Mouse (Mus musculus): Measurements from ENCODE around the gene Srr. TPM values are rescaled to one million over a fixed set of nuclear protein-coding genes. Genes with fewer than 3 reads are reported as not detected.
A peak's percentile ranks its signal among the peaks of the same experiment; 100 is the strongest.

The Srr gene
- polyA plus RNA-seq, 1 experiment = 5.3 TPM

DNA sequence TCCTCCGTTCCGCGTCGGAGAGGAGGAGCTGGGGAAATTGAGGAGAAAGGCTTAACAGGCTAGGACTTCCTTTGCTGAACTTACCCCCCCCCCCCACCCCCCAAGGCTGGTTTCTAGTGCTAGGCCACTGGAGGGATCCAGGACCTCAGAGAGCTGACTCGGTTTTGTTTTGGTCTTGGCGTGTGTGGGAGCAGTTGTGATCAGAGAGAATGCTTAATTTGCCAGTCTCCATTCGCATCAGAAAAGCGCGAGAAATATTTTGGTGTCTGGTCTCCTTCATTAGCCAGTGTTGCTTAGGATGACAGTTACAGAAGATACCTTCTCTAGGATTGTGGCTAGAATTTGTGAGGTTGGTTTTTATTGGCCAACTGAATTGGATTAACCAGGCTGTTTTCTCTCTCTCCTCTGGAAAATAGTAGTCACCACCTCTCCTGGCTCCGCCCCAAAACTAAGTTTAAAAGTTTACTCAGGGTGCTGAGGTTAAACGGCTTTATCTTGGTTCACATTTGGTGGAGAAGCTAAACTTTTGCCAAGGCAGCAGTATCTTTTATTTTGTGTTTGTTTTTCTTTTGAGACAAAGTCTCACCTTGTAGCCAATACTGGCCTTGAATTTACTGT lies 749 bp upstream of the Srr start:
- peak overlapping the region; percentile 95 for H3K27ac ChIP-seq (ENCODE audit: control insufficient read depth, insufficient read depth, low read depth, low read length, poor library complexity)
- H3K4me1 ChIP-seq (ENCODE audit: control insufficient read depth, insufficient read depth, low read length) = no peaks in the 10 kb centered on the region
- H3K4me3 ChIP-seq (replicated peaks; ENCODE audit: control insufficient read depth, low read depth, low read length) = peak overlapping the region; percentile 95
- no peak for TF ChIP-seq CTCF (IDR thresholded peaks at IDR 0.05; ENCODE audit: control insufficient read depth, insufficient read depth, low read length)
- TF ChIP-seq POLR2A (IDR thresholded peaks at IDR 0.05; ENCODE audit: borderline replicate concordance, control insufficient read depth, low read depth, low read length) = no peak
- WGBS = under 1% methylated on average over 11 of the region's 11 CpGs

DNA sequence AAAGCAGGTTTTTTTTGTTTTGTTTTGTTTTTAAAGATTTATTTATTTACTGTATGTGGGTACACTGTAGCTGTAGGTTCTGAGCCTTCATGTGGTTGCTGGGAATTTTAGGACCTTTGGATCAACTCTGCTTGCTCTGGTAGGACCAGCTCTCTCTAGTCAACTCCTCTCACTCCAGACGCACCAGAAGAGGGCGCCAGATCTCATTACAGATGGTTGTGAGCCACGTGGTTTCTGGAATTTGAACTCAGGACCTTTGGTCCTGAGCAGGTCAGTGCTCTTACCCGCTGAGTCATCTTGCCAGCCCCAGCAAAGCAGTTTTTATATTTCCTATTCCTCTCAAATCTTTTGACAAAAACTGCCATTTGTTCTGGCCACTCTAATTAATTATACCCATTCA lies 1.6 kb downstream of the Srr start:
- no peak overlapping the region for H3K27ac ChIP-seq (ENCODE audit: control insufficient read depth, insufficient read depth, low read depth, low read length, poor library complexity)
- no peak overlapping the region for H3K4me3 ChIP-seq (replicated peaks; ENCODE audit: control insufficient read depth, low read depth, low read length)
- TF ChIP-seq POLR2A (IDR thresholded peaks at IDR 0.05; ENCODE audit: borderline replicate concordance, control insufficient read depth, low read depth, low read length) = no peak
- peak; percentile 56; the same call in 1 of the 2 replicates for TF ChIP-seq CTCF (IDR thresholded peaks at IDR 0.05; ENCODE audit: control insufficient read depth, insufficient read depth, low read length)
- 51% methylated on average over 4 of the region's 4 CpGs for WGBS
- H3K4me1 ChIP-seq (ENCODE audit: control insufficient read depth, insufficient read depth, low read length) = no peaks in the 10 kb centered on the region

- TF ChIP-seq CTCF (IDR thresholded peaks at IDR 0.05; ENCODE audit: control insufficient read depth, insufficient read depth, low read length) (no peak), POLR2A (IDR thresholded peaks at IDR 0.05; ENCODE audit: borderline replicate concordance, control insufficient read depth, low read depth, low read length) (no peak)
- WGBS = 88% methylated on average over 6 of the region's 6 CpGs
- Histone ChIP-seq H3K4me3 (replicated peaks; ENCODE audit: control insufficient read depth, low read depth, low read length) (no peak overlapping the region), H3K4me1 (ENCODE audit: control insufficient read depth, insufficient read depth, low read length) (no peaks in the 10 kb centered on the region), H3K27ac (ENCODE audit: control insufficient read depth, insufficient read depth, low read depth, low read length, poor library complexity) (no peak overlapping the region)
These were observed 6.5 kb downstream of the Srr start for GRCm38 (mm10) chr11:74919249-74919648.

GRCm38 (mm10) chr11:74912492-74912891 lies 13.3 kb downstream of the Srr start:
- TF ChIP-seq CTCF (IDR thresholded peaks at IDR 0.05; ENCODE audit: control insufficient read depth, insufficient read depth, low read length) (no peak), POLR2A (IDR thresholded peaks at IDR 0.05; ENCODE audit: borderline replicate concordance, control insufficient read depth, low read depth, low read length) (no peak)
- WGBS = 72% methylated on average over 3 of the region's 3 CpGs
- H3K4me3 ChIP-seq (replicated peaks; ENCODE audit: control insufficient read depth, low read depth, low read length) = no peak overlapping the region
- H3K4me1 ChIP-seq (ENCODE audit: control insufficient read depth, insufficient read depth, low read length) = no peaks in the 10 kb centered on the region
- no peak overlapping the region for H3K27ac ChIP-seq (ENCODE audit: control insufficient read depth, insufficient read depth, low read depth, low read length, poor library complexity)

GRCm38 (mm10) chr11:74909978-74910377 lies 15.8 kb downstream of the Srr start:
- WGBS = 84% methylated on average over 4 of the region's 4 CpGs
- Histone ChIP-seq H3K27ac (ENCODE audit: control insufficient read depth, insufficient read depth, low read depth, low read length, poor library complexity) (no peak overlapping the region), H3K4me1 (ENCODE audit: control insufficient read depth, insufficient read depth, low read length) (no peaks in the 10 kb centered on the region), H3K4me3 (replicated peaks; ENCODE audit: control insufficient read depth, low read depth, low read length) (no peak overlapping the region)
- no peak for TF ChIP-seq CTCF (IDR thresholded peaks at IDR 0.05; ENCODE audit: control insufficient read depth, insufficient read depth, low read length)
- TF ChIP-seq POLR2A (IDR thresholded peaks at IDR 0.05; ENCODE audit: borderline replicate concordance, control insufficient read depth, low read depth, low read length) = no peak

DNA sequence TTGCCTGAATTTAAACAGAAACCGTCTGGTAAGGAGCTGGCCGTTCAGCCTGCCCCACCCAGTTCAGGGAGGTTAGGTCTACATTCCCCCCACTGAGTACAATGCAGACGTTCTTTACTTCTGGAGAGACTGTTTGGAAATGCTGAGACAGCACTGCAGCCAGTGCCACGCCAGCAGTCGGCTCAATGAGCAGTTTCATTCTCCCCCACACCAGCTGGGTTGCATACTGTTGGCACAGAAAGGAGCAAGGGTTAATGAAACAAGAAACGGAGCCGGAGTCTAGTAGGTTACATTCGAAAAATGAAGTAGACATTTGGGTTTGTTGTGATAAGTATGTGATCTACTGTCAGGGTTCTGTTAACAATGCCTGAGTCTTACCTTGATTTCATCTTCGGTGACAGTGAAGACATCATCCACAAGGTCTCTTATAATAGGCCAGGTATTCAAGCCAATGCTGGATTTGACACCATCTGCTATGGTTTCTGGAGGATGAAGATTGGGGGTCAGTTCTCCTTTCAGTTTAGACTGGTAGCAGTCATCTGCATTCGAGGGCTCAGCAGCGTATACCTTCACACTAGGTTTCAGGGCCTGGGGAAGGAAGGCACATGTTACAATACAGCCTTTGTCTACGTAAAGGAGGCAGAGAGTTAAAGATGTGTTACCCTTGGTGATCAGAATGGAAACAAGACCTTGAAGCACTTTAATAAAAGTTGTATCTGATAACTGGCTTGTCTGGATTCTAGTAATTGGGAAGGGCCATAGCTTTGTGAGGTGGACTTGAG lies 16.9 kb downstream of the Srr start:
- H3K4me1 ChIP-seq (ENCODE audit: control insufficient read depth, insufficient read depth, low read length) = no peaks in the 10 kb centered on the region
- 82% methylated on average over 12 of the region's 12 CpGs for WGBS
- TF ChIP-seq POLR2A (IDR thresholded peaks at IDR 0.05; ENCODE audit: borderline replicate concordance, control insufficient read depth, low read depth, low read length) (no peak), CTCF (IDR thresholded peaks at IDR 0.05; ENCODE audit: control insufficient read depth, insufficient read depth, low read length) (no peak)
- H3K4me3 ChIP-seq (replicated peaks; ENCODE audit: control insufficient read depth, low read depth, low read length) = no peak overlapping the region
- H3K27ac ChIP-seq (ENCODE audit: control insufficient read depth, insufficient read depth, low read depth, low read length, poor library complexity) = no peak overlapping the region

GRCm38 (mm10) chr11:74907850-74908249 lies 17.9 kb downstream of the Srr start:
- Histone ChIP-seq H3K4me1 (ENCODE audit: control insufficient read depth, insufficient read depth, low read length) (no peaks in the 10 kb centered on the region), H3K27ac (ENCODE audit: control insufficient read depth, insufficient read depth, low read depth, low read length, poor library complexity) (no peak overlapping the region), H3K4me3 (replicated peaks; ENCODE audit: control insufficient read depth, low read depth, low read length) (no peak overlapping the region)
- 92% methylated on average over 6 of the region's 6 CpGs for WGBS
- no peak for TF ChIP-seq CTCF (IDR thresholded peaks at IDR 0.05; ENCODE audit: control insufficient read depth, insufficient read depth, low read length)
- TF ChIP-seq POLR2A (IDR thresholded peaks at IDR 0.05; ENCODE audit: borderline replicate concordance, control insufficient read depth, low read depth, low read length) = no peak

DNA sequence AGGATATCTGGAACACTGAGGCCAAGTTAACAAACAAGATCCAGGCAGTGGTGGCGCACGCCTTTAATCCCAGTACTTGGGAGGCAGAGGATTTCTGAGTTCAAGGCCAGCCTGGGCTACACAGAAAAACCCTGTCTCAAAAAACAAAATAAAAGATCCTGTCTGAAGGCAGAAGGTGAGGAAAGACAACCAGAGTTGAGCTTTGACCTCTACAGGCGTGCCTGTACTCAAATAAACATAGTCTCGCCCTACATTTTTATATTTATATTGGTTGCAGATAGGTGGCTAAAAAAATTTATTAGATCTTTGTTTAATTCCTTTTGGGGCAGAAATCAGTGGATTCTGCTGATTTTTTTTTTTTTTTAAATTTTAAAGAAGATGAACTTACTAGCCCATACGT lies 23.3 kb downstream of the Srr start:
- TF ChIP-seq CTCF (IDR thresholded peaks at IDR 0.05; ENCODE audit: control insufficient read depth, insufficient read depth, low read length) = no peak
- no peak for TF ChIP-seq POLR2A (IDR thresholded peaks at IDR 0.05; ENCODE audit: borderline replicate concordance, control insufficient read depth, low read depth, low read length)
- Histone ChIP-seq H3K4me1 (ENCODE audit: control insufficient read depth, insufficient read depth, low read length) (no peaks in the 10 kb centered on the region), H3K4me3 (replicated peaks; ENCODE audit: control insufficient read depth, low read depth, low read length) (no peak overlapping the region), H3K27ac (ENCODE audit: control insufficient read depth, insufficient read depth, low read depth, low read length, poor library complexity) (no peak overlapping the region)
- 88% methylated on average over 5 of the region's 5 CpGs for WGBS

All from bone marrow, adult 2 months (tissue).